16 mouse cellular contexts compared by ENCODE assay signal in the genomic region with DNA sequence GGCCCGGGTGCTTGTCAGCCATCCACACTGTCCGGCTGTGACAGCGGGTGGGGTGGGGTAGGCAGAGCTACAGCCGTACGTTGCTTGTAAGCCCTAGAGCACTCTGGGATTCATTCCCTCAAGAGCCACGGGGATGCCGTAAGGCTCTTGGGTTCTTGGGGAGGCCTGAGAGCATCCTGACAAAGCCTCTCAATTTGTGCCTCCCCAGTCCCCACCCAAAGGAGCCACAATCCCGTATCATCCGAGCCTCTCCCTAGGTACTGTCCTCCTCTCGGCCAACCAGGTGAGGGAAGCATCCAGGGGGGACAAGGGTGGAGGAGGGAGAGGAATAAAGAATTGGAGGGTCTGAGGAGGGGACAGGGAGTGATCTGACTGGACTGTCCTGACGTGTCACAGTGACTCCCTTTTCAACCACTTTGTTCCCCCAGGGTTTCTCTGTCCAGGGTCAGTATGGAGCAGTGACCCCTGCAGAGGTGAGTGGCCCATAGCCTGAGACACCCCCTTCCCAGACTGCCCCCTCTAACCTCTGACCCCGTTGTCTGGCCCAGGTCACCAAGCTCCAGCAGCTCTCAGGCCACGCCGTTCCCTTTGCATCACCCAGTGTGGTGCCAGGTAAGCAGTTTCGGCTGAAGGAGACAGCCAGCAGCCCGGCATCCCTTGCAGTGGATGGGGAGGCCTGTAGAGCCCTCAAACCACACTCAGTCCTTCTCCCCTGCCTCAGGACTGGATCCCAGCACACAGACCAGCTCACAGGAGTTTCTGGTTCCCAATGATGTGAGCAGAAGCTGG.
DNase-seq lines count a peak whose midpoint lies in the region; ATAC-seq lines count a peak whose summit lies in the region.
"Had no signal": no experiment of that assay in that cellular context is flagged by ENCODE, and none has a peak within 500 bp of the region (broad histone marks: within the 10 kb centered on the region; RNA-seq: fewer than 3 reads in every experiment).

No protein-coding gene starts in this region.

- DNase-seq in cerebellum, adult 11-12 months, result peak; percentile 78
- DNase-seq in brain, adult 2 months (ENCODE audit: low read depth, low spot score), result peak; percentile 65
- DNase-seq in cerebellum, adult 8-10 months, result peak; percentile 61
- peak; percentile 65 to 69 for DNase-seq in cerebellum, postnatal 25 days
- no peak for DNase-seq in kidney, adult 8-10 months
- DNase-seq in lung, adult 18-20 months, result no peak
- DNase-seq: adrenal gland, postnatal 14 days; gastrocnemius, postnatal 36 days; heart, postnatal 10 days; heart, postnatal 4 days; kidney, adult 11 months had no signal

- ATAC-seq in cerebellum, adult (ENCODE audit: insufficient number of reproducible peaks, low FRiP score, low TSS enrichment), result no peak
- ATAC-seq: activated CD4-positive, CD25-positive, alpha-beta regulatory T cell, adult 4 months; forebrain, embryonic 13.5 days; hindbrain, postnatal 0 days; Patski had no signal

Comparison
In these comparisons a context has a peak if more than half of its experiments do, and no peak if none do; other contexts are left out.
1. DNase-seq: peak in cerebellum, adult 11-12 months (single experiment), brain, adult 2 months (single experiment), cerebellum, adult 8-10 months (single experiment) and cerebellum, postnatal 25 days (2 of 2); none in kidney, adult 8-10 months (0 of 2) and lung, adult 18-20 months (0 of 2).